37 mouse cellular contexts compared by ENCODE assay signal in genomic region chr1:157062445-157062825, GRCm38 (mm10). TPM values are rescaled to one million over a fixed set of nuclear protein-coding genes. Genes with fewer than 3 reads are reported as not detected.
DNase-seq lines count a peak whose midpoint lies in the region; ATAC-seq and TF ChIP-seq lines count a peak whose summit lies in the region.
"Had no signal": no experiment of that assay in that cellular context is flagged by ENCODE, and none has a peak within 500 bp of the region (broad histone marks: within the 10 kb centered on the region; RNA-seq: fewer than 3 reads in every experiment).

No protein-coding gene starts in this region.

- DNase-seq in heart, adult 2 months = no peak
- peak; percentile 37 to 39 for DNase-seq in heart, postnatal 10 days
- DNase-seq in heart, postnatal 4 days = no peak
- peak; percentile 37 for DNase-seq in NIH3T3 (ENCODE audit: low read depth)
- DNase-seq in stomach, postnatal 0 days (ENCODE audit: low spot score) = no peak
- DNase-seq: B cell, adult 2 months; cerebellum, adult 8-10 months; cerebellum, postnatal 36 days; gastrocnemius, postnatal 14 days; kidney, adult 9 months; kidney, postnatal 14 days; liver; lung, adult 2 months; lung, postnatal 10 days; right cerebral cortex, postnatal 14 days; thymus, adult 18-20 months; thymus, postnatal 36 days had no signal

- H3K9me3 ChIP-seq in heart, embryonic 11.5 days (replicated peaks; ENCODE audit: control insufficient read depth, low read length) = no peaks in the 10 kb centered on the region
- H3K9me3 ChIP-seq in stomach, postnatal 0 days (ENCODE audit: control insufficient read depth, low read length) = no peaks in the 10 kb centered on the region
- H3K9me3 ChIP-seq: neural tube, embryonic 13.5 days; stomach, embryonic 15.5 days had no signal

- no peak overlapping the region for H3K4me3 ChIP-seq in heart, adult 2 months
- no peak overlapping the region for H3K4me3 ChIP-seq in heart, embryonic 11.5 days (ENCODE audit: low read depth, low read length)
- H3K4me3 ChIP-seq in stomach, postnatal 0 days (ENCODE audit: low read depth, low read length) = no peak overlapping the region
- H3K4me3 ChIP-seq: neural tube, embryonic 13.5 days; stomach, embryonic 15.5 days had no signal

- no peaks in the 10 kb centered on the region for H3K36me3 ChIP-seq in heart, adult 2 months (ENCODE audit: control insufficient read depth, insufficient read depth, low read length)
- no peaks in the 10 kb centered on the region for H3K36me3 ChIP-seq in heart, embryonic 11.5 days (ENCODE audit: control insufficient read depth, insufficient read depth, low read length)
- H3K36me3 ChIP-seq in stomach, postnatal 0 days (ENCODE audit: control insufficient read depth, insufficient read depth, low read length) = no peaks in the 10 kb centered on the region
- H3K36me3 ChIP-seq: neural tube, embryonic 13.5 days; stomach, embryonic 15.5 days had no signal

- H3K27ac ChIP-seq in heart, adult 2 months = no peak overlapping the region
- no peak overlapping the region for H3K27ac ChIP-seq in heart, embryonic 11.5 days (ENCODE audit: low read depth, low read length)
- H3K27ac ChIP-seq in stomach, postnatal 0 days (replicated peaks) = 0 out of 2 replicates have a peak overlapping the region, but pooled peaks have one; percentile 35
- H3K27ac ChIP-seq: liver, embryonic 14.5 days; macrophage; stomach, embryonic 15.5 days had no signal

- no peak for TF ChIP-seq POLR2A in heart, adult 2 months (IDR thresholded peaks at IDR 0.05; ENCODE audit: insufficient read depth, low read depth, low read length)

- H3K4me2 ChIP-seq in heart, embryonic 11.5 days = no peak overlapping the region
- no peak overlapping the region for H3K4me2 ChIP-seq in stomach, postnatal 0 days (replicated peaks; ENCODE audit: low read depth)
- H3K4me2 ChIP-seq: hindbrain, embryonic 14.5 days; midbrain, embryonic 11.5 days; neural tube, embryonic 13.5 days; stomach, embryonic 15.5 days had no signal

- intact Hi-C loops in heart, adult 2 months (cut with DNase I) = no loop called here
- intact Hi-C loops in heart, postnatal 10 days (cut with DNase I) = loop anchor here (5.0 kb wide), 1 partner anchor 55 kb away; no protein-coding TSS in a partner anchor

- TF ChIP-seq CTCF in heart, adult 2 months (IDR thresholded peaks at IDR 0.05) = no peak
- TF ChIP-seq CTCF in stomach, postnatal 0 days (IDR thresholded peaks at IDR 0.05; ENCODE audit: low read depth) = no peak

- 0 out of 2 replicates have a peak, but pooled peaks have one; percentile 13 for TF ChIP-seq EP300 in heart, adult 2 months (IDR thresholded peaks at IDR 0.05; ENCODE audit: insufficient read depth, low read depth, low read length)
- TF ChIP-seq EP300 in stomach, postnatal 0 days (optimal IDR thresholded peaks at IDR 0.05) = no peak

- no peaks in the 10 kb centered on the region; the same call in 1 of the 2 replicates for H3K4me1 ChIP-seq in heart, adult 2 months (ENCODE audit: control insufficient read depth, insufficient read depth, low read length)
- peaks cover 6% of the 10 kb centered on the region; the same call in 1 of the 2 replicates for H3K4me1 ChIP-seq in heart, embryonic 11.5 days (ENCODE audit: control insufficient read depth, insufficient read depth, low read length)
- no peaks in the 10 kb centered on the region for H3K4me1 ChIP-seq in stomach, postnatal 0 days (replicated peaks; ENCODE audit: control insufficient read depth, insufficient read depth)
- H3K4me1 ChIP-seq: stomach, embryonic 15.5 days had no signal

- no peak for ATAC-seq in heart, embryonic 11.5 days (replicated peaks; ENCODE audit: insufficient number of reproducible peaks, low FRiP score, low TSS enrichment)
- ATAC-seq in stomach, postnatal 0 days (ENCODE audit: low FRiP score, low TSS enrichment) = peak; percentile 28; the same call in 1 of the 2 replicates
- ATAC-seq in megakaryocyte-erythroid progenitor cell, adult 5-6 weeks (replicated peaks; ENCODE audit: low FRiP score, low TSS enrichment, poor library complexity, severe bottlenecking) = no peak
- ATAC-seq: forebrain, embryonic 14.5 days; intestine, postnatal 0 days had no signal

- no peaks in the 10 kb centered on the region for H3K27me3 ChIP-seq in heart, adult 2 months (ENCODE audit: control insufficient read depth, insufficient read depth, low read length)
- no peaks in the 10 kb centered on the region for H3K27me3 ChIP-seq in heart, embryonic 11.5 days (ENCODE audit: control insufficient read depth, insufficient read depth, low read length)
- no peaks in the 10 kb centered on the region for H3K27me3 ChIP-seq in stomach, postnatal 0 days (ENCODE audit: control insufficient read depth, insufficient read depth, low read length)
- H3K27me3 ChIP-seq: neural tube, embryonic 13.5 days; stomach, embryonic 15.5 days had no signal

- 67% methylated on average over 5 of the region's 5 CpGs for WGBS in heart, adult 2 months
- WGBS in heart, embryonic 11.5 days (ENCODE audit: insufficient replicate concordance) = 60% methylated on average over 5 of the region's 5 CpGs
- WGBS in stomach, postnatal 0 days = 71% methylated on average over 5 of the region's 5 CpGs

- no peaks in the 10 kb centered on the region for H3K79me2 ChIP-seq in heart, adult 2 months (replicated peaks; ENCODE audit: control insufficient read depth, insufficient read depth, low read length)

- no peak overlapping the region for H3K9ac ChIP-seq in heart, adult 2 months (ENCODE audit: low read depth, low read length)
- no peak overlapping the region for H3K9ac ChIP-seq in heart, embryonic 11.5 days (ENCODE audit: low read depth, low read length)
- H3K9ac ChIP-seq in stomach, postnatal 0 days (ENCODE audit: low read length) = no peak overlapping the region
- H3K9ac ChIP-seq: hindbrain, embryonic 14.5 days; liver, embryonic 14.5 days; neural tube, embryonic 13.5 days; stomach, embryonic 15.5 days had no signal

RNA-seq across cellular contexts. Expression of gene Tex35, which starts 46.0 kb away (rescaled TPM):
- total RNA-seq in heart, adult 2 months (2021) = not detected
- polyA plus RNA-seq in heart, adult 2 months (2012; rRNA removed) = not detected in 2 replicates
- polyA plus RNA-seq in heart, embryonic 11.5 days (2014; fragmentation: Nextera tagmentation; extraction: Ambion mirVana) = not detected in 2 replicates
- total RNA-seq in heart, postnatal 10 days (2021) = not detected
- under 1 TPM; 0.43 to 0.79 TPM for total RNA-seq in heart, postnatal 4 days (2021)
- polyA plus RNA-seq in stomach, postnatal 0 days (2015; fragmentation: Nextera tagmentation; extraction: Ambion mirVana) = not detected in 2 replicates
- total RNA-seq in megakaryocyte-erythroid progenitor cell, adult 5-6 weeks (2014; fragmentation: Nextera tagmentation) = not detected in 2 replicates
- not detected in 2 replicates for total RNA-seq in megakaryocyte-erythroid progenitor cell, adult 5-6 weeks (2017)
- total RNA-seq: ES-E14; gastrocnemius, postnatal 14 days; granulocyte monocyte progenitor cell, adult 5-6 weeks; hematopoietic stem cell, adult 5-6 weeks; layer of hippocampus, postnatal 10 days; left cerebral cortex, adult 18-20 months; left cerebral cortex, postnatal 14 days; midbrain, postnatal 0 days had no signal
- polyA plus RNA-seq: embryonic facial prominence, embryonic 11.5 days; forebrain, embryonic 14.5 days; hindbrain, embryonic 14.5 days; intestine, postnatal 0 days; limb, embryonic 11.5 days; liver, embryonic 14.5 days; macrophage; midbrain, embryonic 11.5 days; midbrain, postnatal 0 days; neural tube, embryonic 13.5 days; small intestine, adult 2 months; stomach, embryonic 15.5 days had no signal

Comparison
In these comparisons a context has a peak if more than half of its experiments do, and no peak if none do; other contexts are left out.
1. DNase-seq: peak in heart, postnatal 10 days (2 of 2) and NIH3T3 (single experiment); none in heart, adult 2 months (0 of 2), heart, postnatal 4 days (single experiment) and stomach, postnatal 0 days (single experiment).